Mouse (Mus musculus) stomach, postnatal 0 days (tissue): ENCODE results near the gene Bace1.

Source experiments
- CTCF ChIP-seq: IDR thresholded peaks from 2 replicates; pipeline ENCODE4 v1.5.1; 2016; ENCODE audit warnings: antibody characterized with exemption, low read depth, mild to moderate bottlenecking, moderate library complexity
- EP300 ChIP-seq: optimal IDR thresholded peaks from 2 replicates; pipeline ENCODE3; 2016; ENCODE audit warnings: antibody characterized with exemption

DNA sequence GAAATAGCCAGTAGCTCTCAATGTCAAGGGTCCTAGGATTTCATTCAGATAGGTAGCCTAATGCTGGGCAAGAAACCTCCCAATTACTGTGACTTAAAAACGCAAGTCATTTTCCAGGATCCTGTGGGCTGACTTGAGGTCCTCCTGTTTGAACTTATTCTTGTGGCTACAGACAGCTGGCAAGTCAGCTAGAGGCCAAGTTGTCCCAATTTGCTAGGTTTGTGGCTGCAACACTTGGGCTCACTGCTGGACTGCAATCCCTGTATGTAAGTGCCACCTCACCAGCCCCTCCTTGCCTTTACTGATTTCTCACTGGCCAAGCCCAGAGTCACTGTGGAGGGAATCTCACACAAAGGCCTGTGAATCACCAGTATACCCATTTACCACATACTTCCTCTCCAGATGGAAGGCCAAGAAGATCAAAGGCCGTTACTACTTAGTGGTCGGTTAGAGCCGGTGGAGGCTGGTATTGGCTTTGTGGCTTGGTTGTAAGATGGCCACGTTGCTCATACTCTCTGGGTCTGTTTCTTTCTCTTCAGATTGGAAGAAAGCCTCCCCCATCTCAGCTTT, 8.6 kb downstream of the Bace1 start:
- no peak for TF ChIP-seq CTCF
- TF ChIP-seq EP300: no peak
